Mouse (Mus musculus) activated CD4-positive, CD25-positive, alpha-beta regulatory T cell, adult 4 months (primary cell): ENCODE data around the gene Kirrel3. TPM values are rescaled to one million over a fixed set of nuclear protein-coding genes. Genes with fewer than 3 reads are reported as not detected.

Experiments
- ATAC-seq: one replicate; pipeline ENCODE4 v1.8.0; 2017
- polyA plus RNA-seq, 2 experiments: library from polyadenylated mRNA; unstranded; fragments of 100-300 nt; shearing (Covaris generic); gene quantifications; one replicate each; pipeline ENCODE4 v1.2.1; 2017

Kirrel3 gene
- polyA plus RNA-seq, 2 experiments from 2014 or later, result not detected

- no peak for ATAC-seq
These were observed 553.4 kb downstream of the Kirrel3 start for GRCm38 (mm10) chr9:35038922-35039586.

- no peak for ATAC-seq
These were observed 554.2 kb downstream of the Kirrel3 start for GRCm38 (mm10) chr9:35039846-35040245.

GRCm38 (mm10) chr9:35041493-35041892 is 555.8 kb downstream of the Kirrel3 start:
- no peak for ATAC-seq

- ATAC-seq, result no peak
These were observed 557.9 kb downstream of the Kirrel3 start for GRCm38 (mm10) chr9:35043619-35044018.

- no peak for ATAC-seq
These were observed 558.8 kb downstream of the Kirrel3 start for GRCm38 (mm10) chr9:35044458-35044857.

GRCm38 (mm10) chr9:35045031-35045531 is 559.4 kb downstream of the Kirrel3 start:
- ATAC-seq, result no peak

- ATAC-seq, result no peak
These were observed 560.1 kb downstream of the Kirrel3 start for GRCm38 (mm10) chr9:35045756-35046155.

GRCm38 (mm10) chr9:35048449-35048848 is 562.8 kb downstream of the Kirrel3 start:
- no peak for ATAC-seq

GRCm38 (mm10) chr9:35049891-35050527 is 564.3 kb downstream of the Kirrel3 start:
- no peak for ATAC-seq

GRCm38 (mm10) chr9:35050701-35051454 is 565.2 kb downstream of the Kirrel3 start:
- ATAC-seq, result no peak

- no peak for ATAC-seq
These were observed 566.0 kb downstream of the Kirrel3 start for GRCm38 (mm10) chr9:35051666-35052065.

GRCm38 (mm10) chr9:35052671-35053070 is 567.0 kb downstream of the Kirrel3 start:
- ATAC-seq, result no peak

- no peak for ATAC-seq
These were observed 567.4 kb downstream of the Kirrel3 start for GRCm38 (mm10) chr9:35053081-35053480.

- no peak for ATAC-seq
These were observed 568.0 kb downstream of the Kirrel3 start for GRCm38 (mm10) chr9:35053669-35054068.

GRCm38 (mm10) chr9:35055528-35056330 is 570.0 kb downstream of the Kirrel3 start:
- no peak for ATAC-seq

- no peak for ATAC-seq
These were observed 570.9 kb downstream of the Kirrel3 start for GRCm38 (mm10) chr9:35056611-35057010.

GRCm38 (mm10) chr9:35057631-35058030 is 571.9 kb downstream of the Kirrel3 start:
- ATAC-seq, result no peak

- ATAC-seq, result no peak
These were observed 572.5 kb downstream of the Kirrel3 start for GRCm38 (mm10) chr9:35058186-35058585.

GRCm38 (mm10) chr9:35058596-35059354 is 573.1 kb downstream of the Kirrel3 start:
- ATAC-seq, result no peak

GRCm38 (mm10) chr9:35059881-35060280 is 574.2 kb downstream of the Kirrel3 start:
- ATAC-seq, result no peak

GRCm38 (mm10) chr9:35061446-35061845 is 575.8 kb downstream of the Kirrel3 start:
- ATAC-seq, result no peak
